Mouse (Mus musculus): ENCODE results near the gene Bhlha9.

The Bhlha9 gene

GRCm38 (mm10) chr11:76671871-76672475 lies at the start of gene Bhlha9:
Gene Bhlha9, plus strand, starts transcription at chr11:76672470.
- in situ Hi-C loops (cut with MboI; ENCODE audit: low sequenced_read_pairs): loop anchor here (10.0 kb wide), 1 partner anchor 223 kb away; no protein-coding TSS in a partner anchor

GRCm38 (mm10) chr11:76622566-76623205 lies 49.6 kb upstream of the Bhlha9 start:
- in situ Hi-C loops (cut with MboI; ENCODE audit: low sequenced_read_pairs): no loop called here

GRCm38 (mm10) chr11:76623206-76623961 lies 48.9 kb upstream of the Bhlha9 start:
- in situ Hi-C loops (cut with MboI; ENCODE audit: low sequenced_read_pairs): no loop called here

- in situ Hi-C loops (cut with MboI; ENCODE audit: low sequenced_read_pairs): no loop called here
Observed at GRCm38 (mm10) chr11:76624071-76624470, 48.2 kb upstream of the Bhlha9 start.

DNA sequence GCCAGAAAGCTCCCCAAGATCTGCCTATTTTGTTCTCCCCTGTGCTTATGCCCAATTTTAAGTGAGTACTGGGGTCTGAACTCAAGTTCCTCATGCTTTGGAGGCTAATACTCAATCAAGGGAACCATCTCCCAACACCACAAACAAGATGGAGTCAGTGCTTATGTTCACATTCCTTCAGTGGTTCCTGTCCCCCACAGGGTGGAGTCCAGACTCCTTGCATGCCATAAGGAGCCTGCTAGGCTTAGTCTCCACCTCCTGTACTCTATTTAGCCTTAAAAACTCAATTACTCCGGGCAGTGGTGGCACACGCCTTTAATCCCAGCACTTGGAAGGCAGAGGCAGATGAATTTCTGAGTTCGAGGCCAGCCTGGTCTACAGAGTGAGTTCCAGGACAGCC lies 47.4 kb upstream of the Bhlha9 start:
- in situ Hi-C loops (cut with MboI; ENCODE audit: low sequenced_read_pairs): no loop called here

- in situ Hi-C loops (cut with MboI; ENCODE audit: low sequenced_read_pairs): no loop called here
Observed at GRCm38 (mm10) chr11:76628613-76629012, 43.7 kb upstream of the Bhlha9 start.

DNA sequence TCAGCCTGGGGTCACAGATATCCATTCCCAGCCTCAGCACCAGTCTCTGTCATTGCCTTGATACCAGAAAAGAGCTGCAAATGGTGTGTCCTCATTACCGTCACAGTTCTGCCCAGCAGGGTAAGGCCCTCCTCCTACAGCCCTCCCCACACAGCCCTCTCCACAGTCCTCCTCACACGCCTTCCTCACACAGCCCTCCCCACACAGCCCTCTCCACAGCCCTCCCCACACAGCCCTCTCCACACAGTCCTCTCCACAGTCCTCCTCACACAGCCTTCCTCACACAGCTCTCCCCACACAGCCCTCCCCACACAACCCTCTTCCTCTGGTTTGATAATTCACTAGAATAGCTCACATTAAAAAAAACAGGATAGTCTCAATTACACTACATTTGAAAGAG lies 42.2 kb upstream of the Bhlha9 start:
- in situ Hi-C loops (cut with MboI; ENCODE audit: low sequenced_read_pairs): no loop called here

GRCm38 (mm10) chr11:76630487-76630886 lies 41.8 kb upstream of the Bhlha9 start:
- in situ Hi-C loops (cut with MboI; ENCODE audit: low sequenced_read_pairs): no loop called here

DNA sequence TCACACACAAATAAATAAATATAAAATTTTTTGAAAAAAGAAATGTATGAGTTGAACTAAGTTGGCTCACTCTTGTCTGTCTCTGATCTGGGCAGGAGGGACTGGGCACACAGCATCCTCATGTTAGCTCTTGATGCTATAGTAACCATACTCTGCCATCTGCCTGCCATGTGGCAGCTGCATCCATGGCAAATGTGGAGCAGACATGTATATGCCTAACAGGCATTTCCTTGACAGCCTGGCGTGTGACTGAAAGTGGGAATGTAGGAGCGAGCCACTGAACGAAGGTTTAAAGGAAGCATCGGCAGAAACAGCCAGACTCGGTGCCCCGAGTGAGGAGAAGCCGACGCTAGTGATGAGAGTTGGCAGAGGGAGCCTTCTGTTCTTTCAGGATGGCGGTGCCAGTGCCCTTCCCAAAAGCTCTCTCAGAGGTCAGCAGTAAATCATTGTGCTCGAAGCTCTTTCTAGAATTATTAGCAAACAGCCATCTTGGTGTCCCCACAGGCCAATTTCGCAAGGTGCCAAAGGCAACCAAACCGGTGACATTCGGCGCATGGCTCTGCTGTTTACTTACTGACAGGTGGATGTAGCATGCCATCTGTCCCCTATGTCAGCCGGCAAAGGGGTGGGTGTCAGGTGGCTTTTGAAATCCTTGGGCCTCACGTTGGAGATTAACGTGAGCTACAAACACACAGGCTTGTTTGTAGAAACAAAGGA lies 32.8 kb upstream of the Bhlha9 start:
- in situ Hi-C loops (cut with MboI; ENCODE audit: low sequenced_read_pairs): no loop called here

GRCm38 (mm10) chr11:76640231-76640630 lies 32.0 kb upstream of the Bhlha9 start:
- in situ Hi-C loops (cut with MboI; ENCODE audit: low sequenced_read_pairs): loop anchor here (5.0 kb wide), 1 partner anchor 123 kb away; no protein-coding TSS in a partner anchor

DNA sequence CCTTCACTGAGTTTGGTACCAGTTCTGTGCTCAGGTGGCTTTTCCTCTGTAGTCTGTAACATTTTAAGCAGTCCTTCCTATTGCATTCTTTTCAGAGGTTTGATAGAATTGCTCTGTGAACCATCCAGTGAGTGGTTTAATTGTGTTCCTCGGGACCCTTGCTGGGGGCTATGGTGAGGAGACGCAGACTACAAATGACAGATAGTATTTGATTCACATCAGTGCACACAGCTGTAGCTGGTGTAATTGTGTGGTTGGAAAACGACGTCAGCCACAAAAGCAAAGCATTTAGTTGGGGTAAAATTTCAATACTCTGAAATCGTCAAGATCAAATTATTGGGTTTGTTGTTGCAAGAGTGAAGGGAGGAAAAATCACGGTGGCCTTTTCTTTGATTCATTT lies 28.0 kb upstream of the Bhlha9 start:
- in situ Hi-C loops (cut with MboI; ENCODE audit: low sequenced_read_pairs): loop anchor here (5.0 kb wide), 1 partner anchor 127 kb away; no protein-coding TSS in a partner anchor

GRCm38 (mm10) chr11:76645036-76645435 lies 27.2 kb upstream of the Bhlha9 start:
- in situ Hi-C loops (cut with MboI; ENCODE audit: low sequenced_read_pairs): no loop called here

GRCm38 (mm10) chr11:76645955-76646354 lies 26.3 kb upstream of the Bhlha9 start:
- in situ Hi-C loops (cut with MboI; ENCODE audit: low sequenced_read_pairs): no loop called here

DNA sequence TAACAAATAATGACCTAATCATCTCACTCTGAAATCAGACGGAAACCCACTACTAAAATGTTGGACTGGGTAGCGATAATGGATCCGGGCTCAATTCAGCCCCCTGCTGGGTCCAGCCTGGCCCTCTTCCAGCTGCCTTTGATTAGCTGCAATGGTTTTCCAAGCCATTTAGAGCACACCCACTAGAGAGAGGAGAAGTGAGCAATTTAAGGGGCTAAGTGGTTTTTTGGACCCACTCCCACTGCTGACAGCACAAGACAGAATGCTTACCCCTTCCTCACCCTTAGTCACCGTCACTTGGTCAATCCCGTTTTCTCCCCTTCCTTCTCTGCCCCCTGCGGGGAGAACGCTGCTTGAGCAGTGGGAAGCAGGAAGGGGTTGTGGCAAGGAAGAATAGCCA lies 25.2 kb upstream of the Bhlha9 start:
- in situ Hi-C loops (cut with MboI; ENCODE audit: low sequenced_read_pairs): no loop called here

- in situ Hi-C loops (cut with MboI; ENCODE audit: low sequenced_read_pairs): no loop called here
Observed at GRCm38 (mm10) chr11:76647500-76647899, 24.8 kb upstream of the Bhlha9 start.

- in situ Hi-C loops (cut with MboI; ENCODE audit: low sequenced_read_pairs): no loop called here
Observed at GRCm38 (mm10) chr11:76650862-76651560, 21.3 kb upstream of the Bhlha9 start.

DNA sequence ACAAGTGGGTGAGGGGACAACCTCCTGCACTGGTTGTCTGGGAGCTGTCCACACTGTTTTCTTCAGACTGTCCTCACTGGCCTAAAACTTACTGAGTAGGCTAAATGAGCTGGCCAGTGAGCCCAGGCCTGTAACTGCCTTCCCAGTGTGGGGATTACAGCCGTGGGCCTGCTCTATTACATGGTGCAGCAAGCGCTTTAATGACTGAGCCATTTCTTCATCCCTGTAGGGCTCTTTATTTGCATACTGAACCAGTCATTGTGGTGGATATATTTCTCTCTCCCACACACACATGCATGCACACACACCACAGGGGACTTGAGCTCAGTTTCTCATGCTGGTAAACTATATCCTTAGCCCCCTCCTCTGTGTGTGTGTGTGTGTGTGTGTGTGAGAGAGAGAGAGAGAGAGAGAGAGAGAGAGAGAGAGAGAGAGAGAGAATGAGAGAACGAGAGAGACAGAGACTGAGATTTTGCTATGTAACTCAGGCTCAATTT lies 19.4 kb upstream of the Bhlha9 start:
- in situ Hi-C loops (cut with MboI; ENCODE audit: low sequenced_read_pairs): no loop called here

DNA sequence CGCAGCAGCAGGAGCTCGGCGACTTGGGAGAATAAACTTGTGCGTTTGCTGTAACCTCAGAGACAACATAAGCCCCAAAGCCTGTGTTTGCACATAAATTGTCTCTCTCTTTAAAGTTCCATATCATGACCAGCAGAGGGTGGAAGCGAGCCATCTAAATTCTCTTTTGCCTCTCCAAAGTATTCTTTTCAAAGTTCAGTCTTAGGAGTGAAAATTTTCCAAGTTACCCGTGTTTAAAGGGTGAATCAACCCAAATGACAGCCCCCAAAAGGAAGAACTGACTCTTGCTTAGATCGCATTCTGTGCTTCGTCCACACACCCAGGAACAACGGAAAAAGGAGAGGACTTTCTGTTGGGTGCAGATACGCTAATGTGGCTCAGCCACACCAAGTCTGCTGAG lies 17.2 kb upstream of the Bhlha9 start:
- in situ Hi-C loops (cut with MboI; ENCODE audit: low sequenced_read_pairs): no loop called here

GRCm38 (mm10) chr11:76657450-76657970 lies 14.8 kb upstream of the Bhlha9 start:
- in situ Hi-C loops (cut with MboI; ENCODE audit: low sequenced_read_pairs): no loop called here

Measured in CH12F3 (cell line).